Mouse (Mus musculus) stomach, embryonic 14.5 days (tissue): ENCODE data around the gene Manba. TPM values are rescaled to one million over a fixed set of nuclear protein-coding genes. Genes with fewer than 3 reads are reported as not detected.
A peak's percentile ranks its signal among the peaks of the same experiment; 100 is the strongest.
"Not testable (repeated sequence)": the region's sequence is repeated elsewhere in the genome, so short reads cannot be mapped to it uniquely, and the experiment has no call there.

Experiments
- ATAC-seq: fragments of 200-750 bp; cut with Nextera tagmentation; 2 replicates; pipeline ENCODE4 v1.8.0; 2017; ENCODE audit warnings: low read depth, moderate TSS enrichment; ENCODE audit not compliant: insufficient number of reproducible peaks, insufficient read depth, low FRiP score
- H3K27ac ChIP-seq: fragments of 300-500 bp; sonication (generic); 2 replicates; pipeline ENCODE4 v1.5.1; 2014; ENCODE audit warnings: mild to moderate bottlenecking, low read length, moderate library complexity, mixed read lengths
- H3K27me3 ChIP-seq: fragments of 300-500 bp; sonication (generic); 2 replicates; pipeline ENCODE4 v1.6.1; 2014; ENCODE audit warnings: low read length, control low read depth, mixed read lengths; ENCODE audit not compliant: control insufficient read depth, insufficient read depth
- H3K36me3 ChIP-seq: fragments of 300-500 bp; sonication (generic); 2 replicates; pipeline ENCODE4 v1.6.1; 2014; ENCODE audit warnings: mild to moderate bottlenecking, control low read depth, low read length, moderate library complexity, mixed read lengths; ENCODE audit not compliant: control insufficient read depth, insufficient read depth
- H3K4me1 ChIP-seq: fragments of 300-500 bp; sonication (generic); 2 replicates; pipeline ENCODE4 v1.6.1; 2014; ENCODE audit warnings: low read length, control low read depth, mixed read lengths; ENCODE audit not compliant: control insufficient read depth, insufficient read depth
- H3K4me2 ChIP-seq: fragments of 300-500 bp; sonication (generic); replicated peaks from 2 replicates; pipeline ENCODE4 v1.6.1; 2014; ENCODE audit warnings: low read depth, low read length, control low read depth
- H3K4me3 ChIP-seq: fragments of 300-500 bp; sonication (generic); 2 replicates; pipeline ENCODE4 v1.5.1; 2014; ENCODE audit warnings: low read depth, low read length, control low read depth
- H3K9ac ChIP-seq: fragments of 300-500 bp; sonication (generic); replicated peaks from 2 replicates; pipeline ENCODE4 v1.6.1; 2014; ENCODE audit warnings: low read depth, mild to moderate bottlenecking, control low read depth, low read length, moderate library complexity, mixed read lengths
- H3K9me3 ChIP-seq: fragments of 300-500 bp; sonication (generic); 2 replicates; pipeline ENCODE4 v1.6.1; 2016; ENCODE audit warnings: low read depth, low read length, control low read depth; ENCODE audit not compliant: control insufficient read depth
- WGBS: fragments of 180-500 bp; shearing (Covaris S2); extraction: QIAGEN DNeasy Blood & Tissue Kit; methylation state at CpG from one replicate; pipeline ENCODE4 v1.1.7; 2014; 5-methylcytosine and 5-hydroxymethylcytosine counted together
- polyA plus RNA-seq: library from polyadenylated mRNA; unstranded; fragments of >200 nt; fragmentation: Nextera tagmentation; extraction: Ambion mirVana; gene quantifications from 2 replicates; pipeline ENCODE4 v1.2.1, GENCODE M21; 2014

The Manba gene
- polyA plus RNA-seq, 1 experiment from 2014 or later, result 14.6 TPM

DNA sequence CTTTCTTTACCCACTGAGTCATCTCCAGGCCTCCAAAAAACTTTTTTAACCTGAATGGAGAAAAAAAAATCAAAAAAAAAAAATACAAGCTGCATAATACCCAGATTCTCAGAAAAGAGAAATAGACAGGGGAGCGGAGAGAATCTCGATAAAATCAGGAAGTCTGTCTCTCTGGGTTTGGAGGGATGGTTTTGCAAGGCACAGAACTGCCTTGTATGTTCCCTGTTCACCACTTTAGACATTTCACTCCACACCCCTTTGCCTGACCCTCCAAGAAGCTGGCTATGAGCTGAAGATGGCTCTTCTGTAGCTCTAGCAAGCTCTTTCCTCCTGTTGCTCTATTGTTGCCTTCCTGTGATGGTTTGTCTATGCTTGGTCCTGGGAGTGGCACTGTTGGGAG lies 8.4 kb upstream of the Manba start:
- H3K4me2 ChIP-seq, result no peak overlapping the region
- no peak overlapping the region for H3K4me3 ChIP-seq
- H3K36me3 ChIP-seq, result no peaks in the 10 kb centered on the region
- no peaks in the 10 kb centered on the region for H3K9me3 ChIP-seq
- no peak for ATAC-seq
- H3K9ac ChIP-seq, result no peak overlapping the region
- no peaks in the 10 kb centered on the region for H3K27me3 ChIP-seq
- no peak overlapping the region for H3K27ac ChIP-seq
- 79% methylated on average over 2 of the region's 2 CpGs for WGBS
- 0 out of 2 replicates have a peak, but pooled peaks cover 5% of the 10 kb centered on the region for H3K4me1 ChIP-seq

DNA sequence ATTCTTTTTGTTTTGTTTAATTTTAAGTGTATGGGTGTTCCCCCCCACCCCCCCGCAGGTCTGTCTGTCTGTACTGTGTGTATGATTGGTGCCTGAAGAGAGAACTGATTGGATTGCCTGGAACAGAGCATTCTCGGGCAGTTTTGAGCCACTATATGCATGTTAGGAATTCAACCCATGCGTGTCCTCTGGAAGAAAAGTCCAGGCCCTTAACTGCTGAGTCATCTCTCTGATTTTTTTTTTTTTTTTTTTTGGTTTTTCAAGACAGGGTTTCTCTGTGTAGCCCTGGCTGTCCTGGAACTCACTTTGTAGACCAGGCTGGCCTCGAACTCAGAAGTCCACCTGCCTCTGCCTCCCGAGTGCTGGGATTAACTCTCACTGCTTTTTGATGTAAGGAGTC lies 6.3 kb upstream of the Manba start:
- not testable (repeated sequence) for H3K36me3 ChIP-seq, H3K27ac ChIP-seq, H3K4me2 ChIP-seq, H3K4me3 ChIP-seq, H3K9ac ChIP-seq, H3K9me3 ChIP-seq, H3K4me1 ChIP-seq, H3K27me3 ChIP-seq, ATAC-seq
- 82% methylated on average over 5 of the region's 5 CpGs for WGBS

DNA sequence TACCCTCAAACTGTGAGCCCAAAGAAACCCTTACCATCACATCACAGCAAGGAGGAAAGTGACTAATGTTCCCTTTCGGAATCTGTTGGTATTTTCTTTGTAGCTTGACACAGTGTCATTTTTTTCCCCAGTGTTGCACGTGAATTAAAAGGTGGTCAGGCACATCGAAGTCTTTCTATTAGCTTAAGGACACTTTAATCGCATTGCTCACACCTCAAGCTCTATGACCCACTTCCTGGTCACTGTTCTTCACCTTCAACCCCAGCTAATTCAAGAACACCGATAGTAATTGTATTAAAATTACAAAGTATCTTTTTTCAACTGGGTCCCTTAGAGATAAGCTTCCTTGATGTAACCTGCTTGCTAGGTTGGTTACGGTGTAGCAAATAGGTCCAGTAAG lies 4.6 kb upstream of the Manba start:
- Histone ChIP-seq H3K27me3 (no peaks in the 10 kb centered on the region), H3K4me2 (no peak overlapping the region), H3K4me1 (0 out of 2 replicates have a peak, but pooled peaks cover 5% of the 10 kb centered on the region), H3K27ac (no peak overlapping the region), H3K36me3 (no peaks in the 10 kb centered on the region), H3K9ac (no peak overlapping the region), H3K9me3 (no peaks in the 10 kb centered on the region), H3K4me3 (no peak overlapping the region)
- WGBS, result 86% methylated on average over 6 of the region's 6 CpGs
- ATAC-seq, result no peak

DNA sequence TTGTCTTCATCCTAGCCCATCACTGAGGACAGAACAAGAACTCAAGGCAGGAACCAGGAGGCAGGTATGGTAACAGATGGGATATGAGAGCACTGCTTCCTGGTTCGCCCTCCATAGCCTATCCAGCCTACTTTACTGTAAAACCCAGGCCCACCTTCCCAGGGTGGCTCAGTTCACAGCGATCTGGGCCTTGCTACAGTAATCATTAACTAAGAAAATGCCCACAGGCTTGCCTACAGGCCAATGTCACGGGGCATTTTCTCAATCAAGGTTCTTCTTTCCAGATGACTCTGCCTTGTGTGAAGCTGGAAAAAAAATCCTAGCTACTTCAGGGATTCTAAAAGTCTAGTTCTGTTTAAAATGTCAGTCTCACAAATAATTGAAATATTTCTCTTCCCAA lies 3.8 kb upstream of the Manba start:
- H3K4me2 ChIP-seq, result no peak overlapping the region
- H3K36me3 ChIP-seq, result no peaks in the 10 kb centered on the region
- no peak overlapping the region for H3K9ac ChIP-seq
- H3K4me1 ChIP-seq, result no peaks in the 10 kb centered on the region
- H3K27ac ChIP-seq, result no peak overlapping the region
- H3K27me3 ChIP-seq, result no peaks in the 10 kb centered on the region
- no peak for ATAC-seq
- no peak overlapping the region for H3K4me3 ChIP-seq
- no peaks in the 10 kb centered on the region for H3K9me3 ChIP-seq
- WGBS, result 71% methylated on average over 3 of the region's 3 CpGs

GRCm38 (mm10) chr3:135484650-135485049 lies 761 bp upstream of the Manba start:
- H3K9me3 ChIP-seq, H3K4me1 ChIP-seq, ATAC-seq, H3K36me3 ChIP-seq, H3K27me3 ChIP-seq, H3K9ac ChIP-seq, H3K27ac ChIP-seq: not testable (repeated sequence)
- H3K4me2 ChIP-seq, result peak overlapping the region; percentile 94; the same call in 1 of the 2 replicates
- H3K4me3 ChIP-seq, result 0 out of 2 replicates have a peak overlapping the region, but pooled peaks have one; percentile 61
- WGBS, result 88% methylated on average over 15 of the region's 15 CpGs

DNA sequence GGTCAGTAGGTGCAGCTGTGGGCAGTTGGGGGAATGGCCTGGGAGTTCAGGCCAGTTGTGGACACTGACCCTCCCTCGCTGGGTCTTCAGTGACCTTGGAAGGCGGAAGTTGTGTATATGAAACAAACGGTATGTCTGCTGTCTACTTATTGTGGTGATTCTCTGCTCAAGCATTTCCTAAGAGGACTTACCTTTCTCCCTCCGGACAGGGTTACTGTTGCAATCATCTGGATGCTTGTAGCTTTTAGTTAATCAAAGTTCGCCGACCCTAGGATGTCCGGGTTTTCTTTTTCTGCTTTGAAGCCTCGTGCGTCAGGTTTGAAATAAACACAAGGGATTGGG lies 460 bp downstream of the Manba start:
- 4% methylated on average over 9 of the region's 9 CpGs for WGBS
- H3K4me3 ChIP-seq, result peak overlapping the region; percentile 61

DNA sequence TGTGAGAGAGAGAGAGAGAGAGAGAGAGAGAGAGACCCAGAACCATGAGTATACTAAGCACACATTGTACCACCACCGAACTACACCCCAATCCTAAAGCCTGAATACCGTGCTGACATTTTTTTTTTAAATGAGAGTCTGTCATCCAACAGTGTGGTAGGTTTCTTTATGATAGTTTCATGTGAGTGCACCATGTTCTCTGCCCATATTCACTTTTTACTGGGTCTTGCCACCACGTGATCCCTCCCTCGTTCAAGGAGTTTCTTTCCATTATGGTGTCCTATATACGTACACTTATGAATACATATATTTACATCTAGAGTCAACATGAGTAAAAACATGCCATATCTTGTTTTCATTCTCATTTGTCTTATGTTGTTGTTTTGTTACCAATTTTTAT lies 940 bp downstream of the Manba start:
- no peak overlapping the region for H3K27ac ChIP-seq
- H3K4me3 ChIP-seq, result peak overlapping the region; percentile 61; the same call in 1 of the 2 replicates
- no peaks in the 10 kb centered on the region for H3K9me3 ChIP-seq
- no peaks in the 10 kb centered on the region for H3K36me3 ChIP-seq
- WGBS, result 76% methylated on average over 5 of the region's 5 CpGs
- peak overlapping the region; percentile 94 for H3K4me2 ChIP-seq
- no peaks in the 10 kb centered on the region for H3K4me1 ChIP-seq
- H3K9ac ChIP-seq, result no peak overlapping the region
- ATAC-seq, result no peak
- no peaks in the 10 kb centered on the region for H3K27me3 ChIP-seq

More for the DNA sequence above, 460 bp downstream of the Manba start:
- Histone ChIP-seq H3K9me3 (no peaks in the 10 kb centered on the region), H3K4me1 (no peaks in the 10 kb centered on the region), H3K27me3 (no peaks in the 10 kb centered on the region), H3K27ac (no peak overlapping the region), H3K4me2 (peak overlapping the region; percentile 94), H3K9ac (peak overlapping the region; percentile 33), H3K36me3 (no peaks in the 10 kb centered on the region)
- ATAC-seq, result no peak

GRCm38 (mm10) chr3:135487803-135488202 lies 2.4 kb downstream of the Manba start:
- Histone ChIP-seq H3K4me1 (no peaks in the 10 kb centered on the region), H3K36me3 (no peaks in the 10 kb centered on the region), H3K27me3 (no peaks in the 10 kb centered on the region), H3K9ac (no peak overlapping the region), H3K4me2 (no peak overlapping the region), H3K9me3 (no peaks in the 10 kb centered on the region), H3K4me3 (no peak overlapping the region), H3K27ac (no peak overlapping the region)
- 87% methylated on average over 4 of the region's 4 CpGs for WGBS
- no peak for ATAC-seq

GRCm38 (mm10) chr3:135489865-135490520 lies 4.6 kb downstream of the Manba start:
- H3K9ac ChIP-seq, result no peak overlapping the region
- ATAC-seq, result no peak
- H3K9me3 ChIP-seq, result no peaks in the 10 kb centered on the region
- H3K4me2 ChIP-seq, result no peak overlapping the region
- H3K27me3 ChIP-seq, result no peaks in the 10 kb centered on the region
- 67% methylated on average over 5 of the region's 5 CpGs for WGBS
- H3K36me3 ChIP-seq, result no peaks in the 10 kb centered on the region
- no peak overlapping the region for H3K27ac ChIP-seq
- H3K4me3 ChIP-seq, result no peak overlapping the region
- H3K4me1 ChIP-seq, result no peaks in the 10 kb centered on the region
